Mouse (Mus musculus): ENCODE data around the gene Tmem233. TPM values are rescaled to one million over a fixed set of nuclear protein-coding genes. Genes with fewer than 3 reads are reported as not detected.

Gene Tmem233
- total RNA-seq, 2 experiments from 2014 or later, result not detected

GRCm38 (mm10) chr5:116029071-116029470 is 54.0 kb downstream of the Tmem233 start:
- DNase-seq (ENCODE audit: low spot score in 2 of 2), result no peak

GRCm38 (mm10) chr5:116026561-116026960 is 56.5 kb downstream of the Tmem233 start:
- no peak for DNase-seq (ENCODE audit: low spot score in 2 of 2)

GRCm38 (mm10) chr5:116026107-116026506 is 56.9 kb downstream of the Tmem233 start:
- DNase-seq (ENCODE audit: low spot score in 2 of 2), result no peak

- peak; percentile 91 to 93 for DNase-seq (ENCODE audit: low spot score in 2 of 2)
These were observed 58.7 kb downstream of the Tmem233 start, which contains the start of gene Prkab1 for GRCm38 (mm10) chr5:116024327-116024739. TSS of gene Prkab1 (minus strand) at chr5:116024508.

DNA sequence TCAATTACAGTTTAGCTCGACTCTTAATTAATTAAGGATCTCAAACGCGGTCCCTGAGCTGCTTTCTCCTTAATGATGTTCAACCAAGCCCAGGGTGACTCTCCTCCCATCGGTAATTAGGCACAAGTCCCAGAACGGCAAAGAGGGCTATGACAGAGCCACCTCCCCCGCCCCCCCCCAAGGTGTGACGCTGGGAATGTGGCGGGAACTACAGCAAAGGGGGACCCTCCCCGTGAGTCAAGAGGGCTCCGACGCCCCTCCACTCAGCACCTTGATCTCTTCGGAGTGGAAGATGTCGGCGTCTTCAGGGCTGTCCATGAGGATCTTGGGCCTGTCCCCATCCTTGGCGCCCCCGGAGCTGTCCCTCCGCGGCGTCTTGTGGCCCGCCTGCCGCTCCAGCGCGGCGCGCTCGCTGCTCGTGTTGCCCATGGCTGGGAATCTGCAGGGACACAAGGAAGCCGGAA is 59.2 kb downstream of the Tmem233 start:
- DNase-seq (ENCODE audit: low spot score in 2 of 2), result peak in 1 of 2 experiments; percentile 12

DNA sequence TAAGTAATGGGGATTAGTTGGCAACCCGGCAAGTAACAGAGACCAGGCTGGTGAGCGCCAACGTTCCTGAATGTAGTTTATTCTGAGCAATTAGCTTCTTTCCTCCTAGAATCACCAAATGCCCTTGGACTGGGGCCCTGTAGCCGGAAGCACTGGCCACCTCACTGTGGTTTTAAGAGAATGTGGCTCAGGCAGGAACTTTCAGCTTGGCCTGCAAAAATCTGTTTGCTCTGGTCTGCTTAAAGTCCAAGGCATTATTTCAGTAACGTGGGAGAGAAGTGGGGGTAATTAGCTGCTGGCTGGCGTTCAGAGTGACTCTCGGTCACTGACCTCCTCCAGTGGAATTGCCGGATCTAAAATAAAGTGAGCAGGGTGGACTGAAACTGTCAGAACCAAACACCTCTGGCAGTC is 59.8 kb downstream of the Tmem233 start:
- DNase-seq (ENCODE audit: low spot score in 2 of 2), result peak; percentile 13 to 53

GRCm38 (mm10) chr5:116022658-116023200 is 60.3 kb downstream of the Tmem233 start:
- no peak for DNase-seq (ENCODE audit: low spot score in 2 of 2)

- no peak for DNase-seq (ENCODE audit: low spot score in 2 of 2)
These were observed 60.9 kb downstream of the Tmem233 start for GRCm38 (mm10) chr5:116022131-116022530.

DNA sequence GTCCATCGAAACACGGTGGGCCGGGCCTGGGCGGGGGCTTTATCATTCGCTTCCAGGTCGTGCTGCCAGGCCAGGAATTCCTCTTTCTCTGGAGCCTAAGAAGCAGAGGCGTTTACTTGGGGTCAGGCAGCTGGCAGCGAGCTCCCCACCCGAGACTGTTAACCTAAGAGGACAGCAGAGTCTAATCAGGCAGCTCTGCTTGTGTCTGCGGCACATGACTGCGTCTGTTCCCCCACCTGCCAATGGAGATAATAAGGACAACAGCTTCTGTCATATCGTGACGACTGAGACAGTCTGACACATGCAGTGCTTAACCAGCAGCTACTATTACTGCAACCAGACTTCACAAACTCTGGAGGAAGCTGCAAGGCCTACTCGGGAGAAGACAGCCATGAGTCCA is 61.5 kb downstream of the Tmem233 start:
- DNase-seq (ENCODE audit: low spot score in 2 of 2), result no peak

GRCm38 (mm10) chr5:116019371-116019770 is 63.7 kb downstream of the Tmem233 start:
- no peak for DNase-seq (ENCODE audit: low spot score in 2 of 2)

GRCm38 (mm10) chr5:116018784-116019183 is 64.3 kb downstream of the Tmem233 start:
- no peak for DNase-seq (ENCODE audit: low spot score in 2 of 2)

GRCm38 (mm10) chr5:116018196-116018595 is 64.8 kb downstream of the Tmem233 start:
- DNase-seq (ENCODE audit: low spot score in 2 of 2), result no peak

GRCm38 (mm10) chr5:116017391-116017790 is 65.7 kb downstream of the Tmem233 start:
- no peak for DNase-seq (ENCODE audit: low spot score in 2 of 2)

GRCm38 (mm10) chr5:116016542-116016941 is 66.5 kb downstream of the Tmem233 start:
- DNase-seq (ENCODE audit: low spot score in 2 of 2), result no peak

- DNase-seq (ENCODE audit: low spot score in 2 of 2), result no peak
These were observed 68.8 kb downstream of the Tmem233 start for GRCm38 (mm10) chr5:116014237-116014636.

DNA sequence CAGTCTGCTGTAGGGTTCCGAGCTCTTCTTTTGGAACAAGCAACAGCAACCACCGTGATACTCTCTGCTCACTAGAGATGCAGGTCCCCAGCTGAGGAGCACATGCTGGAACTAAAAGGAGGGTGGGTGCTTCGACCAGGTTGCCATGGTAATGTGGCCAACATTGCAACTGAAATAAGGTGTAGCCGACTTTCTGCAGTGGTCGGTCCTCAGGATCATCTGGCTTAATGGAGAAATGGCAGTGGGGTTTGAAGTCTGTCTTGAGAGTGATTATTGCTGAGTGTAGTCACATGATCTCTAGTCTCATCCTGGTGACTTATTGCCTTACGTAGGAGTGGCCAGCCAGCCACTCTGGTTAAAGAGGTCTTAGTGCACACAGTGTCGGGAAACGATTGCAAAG is 69.2 kb downstream of the Tmem233 start:
- no peak for DNase-seq (ENCODE audit: low spot score in 2 of 2)

- no peak for DNase-seq (ENCODE audit: low spot score in 2 of 2)
These were observed 70.5 kb downstream of the Tmem233 start for GRCm38 (mm10) chr5:116012503-116012902.

DNA sequence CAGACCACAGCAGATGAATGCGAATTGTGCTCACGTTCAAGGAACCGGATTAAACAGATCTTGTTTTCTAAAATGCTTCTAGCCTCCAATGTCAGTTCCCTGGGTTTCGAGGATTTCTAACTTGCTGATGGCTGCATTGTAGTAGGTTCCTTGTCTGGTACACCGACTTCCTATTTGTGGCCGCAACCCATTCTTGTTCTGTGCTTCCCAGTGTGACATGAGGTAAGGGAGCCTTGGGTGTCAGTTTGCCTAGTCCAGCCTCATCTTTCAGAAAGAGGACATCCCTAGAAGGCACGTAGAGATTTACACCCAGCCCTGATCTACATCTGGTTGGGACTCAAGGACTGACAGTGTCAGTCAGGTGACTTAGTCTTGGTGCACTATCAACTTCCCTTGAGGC is 71.3 kb downstream of the Tmem233 start:
- DNase-seq (ENCODE audit: low spot score in 2 of 2), result no peak

- no peak for DNase-seq (ENCODE audit: low spot score in 2 of 2)
These were observed 73.0 kb downstream of the Tmem233 start for GRCm38 (mm10) chr5:116009884-116010627.

DNA sequence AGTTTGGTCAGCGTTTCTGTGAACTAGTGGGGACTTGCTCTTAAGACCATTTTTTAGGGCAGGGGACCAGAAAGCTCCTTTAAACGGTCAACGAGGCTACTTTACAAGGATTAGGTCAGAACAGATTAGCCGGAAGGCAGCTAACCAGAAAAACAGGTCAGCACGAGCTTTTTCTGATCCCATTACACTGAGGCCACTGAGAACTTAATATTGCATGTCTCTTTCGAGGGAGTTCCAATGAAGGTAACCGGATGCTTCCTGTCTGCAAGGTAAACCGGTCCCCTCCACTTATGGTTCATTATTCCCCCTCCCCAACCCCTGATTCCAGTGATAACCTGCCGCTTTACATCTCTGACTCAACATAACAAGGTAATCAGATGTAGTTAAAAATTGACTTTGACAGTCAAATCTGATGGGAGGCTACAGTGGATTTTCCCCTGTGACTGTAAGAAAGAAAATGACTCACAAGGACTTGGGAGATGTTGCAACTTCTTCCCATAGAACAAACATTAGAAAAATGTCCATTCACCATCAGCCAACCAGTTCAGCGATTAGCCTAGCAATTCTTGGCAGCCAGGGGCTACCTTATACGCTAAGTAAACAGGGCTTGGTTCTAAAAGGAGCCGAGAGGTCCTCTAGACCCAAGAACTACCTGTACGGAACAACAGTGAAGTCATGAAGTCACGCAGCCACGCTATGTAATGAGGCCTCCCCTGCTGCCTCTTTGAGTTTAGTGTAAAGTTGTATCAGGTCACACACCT is 73.8 kb downstream of the Tmem233 start:
- DNase-seq (ENCODE audit: low spot score in 2 of 2), result no peak

DNA sequence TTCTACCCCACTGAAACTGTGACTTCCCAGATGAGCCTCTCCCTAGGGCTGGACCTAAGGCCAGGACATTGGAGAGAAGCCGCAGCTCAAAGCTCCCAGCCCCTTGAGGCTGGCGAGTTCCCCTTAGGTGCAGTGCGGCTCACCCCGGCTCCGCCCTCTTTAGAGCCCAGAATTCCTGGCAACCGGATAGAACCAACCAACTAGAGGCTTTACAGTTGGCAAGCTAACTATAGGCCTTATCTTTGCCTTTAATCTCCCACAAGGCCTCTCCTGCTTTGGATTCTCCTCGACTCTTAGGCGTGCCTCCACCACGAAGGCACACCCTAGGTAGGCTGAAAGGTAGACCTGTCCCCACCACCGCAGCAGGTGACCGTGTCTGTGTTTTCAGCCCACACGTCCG is 75.3 kb downstream of the Tmem233 start:
- DNase-seq (ENCODE audit: low spot score in 2 of 2), result no peak
